Mouse (Mus musculus) small intestine, adult 2 months (tissue): ENCODE measurements around the gene Dlg2.

Experiments used
- CTCF ChIP-seq: fragments of 200-500 bp; IDR thresholded peaks from 2 replicates; pipeline ENCODE4 v1.5.1; 2012; ENCODE audit warnings: low read depth, mild to moderate bottlenecking, control low read depth, inconsistent platforms, low read length, moderate library complexity, mixed read lengths; ENCODE audit not compliant: insufficient replicate concordance, insufficient read length; ENCODE audit errors: extremely low read depth
- POLR2A ChIP-seq: fragments of 200-500 bp; IDR thresholded peaks from 2 replicates; pipeline ENCODE4 v1.6.1; 2012; ENCODE audit warnings: low read depth, mild to moderate bottlenecking, control low read depth, inconsistent platforms, low read length, moderate library complexity

GRCm38 (mm10) chr7:91457207-91457606 is 980.7 kb downstream of the Dlg2 start:
- TF ChIP-seq POLR2A, result no peak
- no peak for TF ChIP-seq CTCF
